Mouse (Mus musculus) embryonic facial prominence, embryonic 11.5 days (tissue): ENCODE measurements around the gene Rasl2-9. TPM values are rescaled to one million over a fixed set of nuclear protein-coding genes. Genes with fewer than 3 reads are reported as not detected.

ENCODE experiments used
- ATAC-seq: fragments of 200-750 bp; cut with Nextera tagmentation; replicated peaks from 2 replicates; pipeline ENCODE4 v1.8.0; 2017; ENCODE audit warnings: low read depth; ENCODE audit not compliant: insufficient number of reproducible peaks, low FRiP score, low TSS enrichment
- DNase-seq: peaks from one replicate; pipeline ENCODE4 v3.0.0-alpha.2; 2015; ENCODE audit warnings: low spot score
- H3K27ac ChIP-seq: fragments of 300-500 bp; sonication (generic); replicated peaks from 2 replicates; pipeline ENCODE4 v1.5.1; 2014; ENCODE audit warnings: mild to moderate bottlenecking, low read depth, low read length, control low read depth
- H3K27me3 ChIP-seq: fragments of 300-500 bp; sonication (generic); 2 replicates; pipeline ENCODE4 v1.6.1; 2014; ENCODE audit warnings: mild to moderate bottlenecking, low read length, moderate library complexity, mixed read lengths; ENCODE audit not compliant: control insufficient read depth, insufficient read depth
- H3K36me3 ChIP-seq: fragments of 300-500 bp; sonication (generic); replicated peaks from 2 replicates; pipeline ENCODE4 v1.6.1; 2014; ENCODE audit warnings: low read depth, mild to moderate bottlenecking, low read length, moderate library complexity, mixed read lengths; ENCODE audit not compliant: control insufficient read depth, insufficient read depth
- H3K4me1 ChIP-seq: fragments of 300-500 bp; sonication (generic); 2 replicates; pipeline ENCODE4 v1.6.1; 2014; ENCODE audit warnings: low read length, mixed read lengths; ENCODE audit not compliant: control insufficient read depth, insufficient read depth
- H3K4me2 ChIP-seq: fragments of 300-500 bp; sonication (generic); 2 replicates; pipeline ENCODE4 v1.6.1; 2014; ENCODE audit warnings: low read depth, mild to moderate bottlenecking, control low read depth, low read length, moderate library complexity
- H3K4me3 ChIP-seq: fragments of 300-500 bp; sonication (generic); 2 replicates; pipeline ENCODE4 v1.5.1; 2014; ENCODE audit warnings: low read depth, low read length, control low read depth
- H3K9ac ChIP-seq: fragments of 300-500 bp; sonication (generic); replicated peaks from 2 replicates; pipeline ENCODE4 v1.6.1; 2014; ENCODE audit warnings: mild to moderate bottlenecking, control low read depth, low read length
- H3K9me3 ChIP-seq: fragments of 300-500 bp; sonication (generic); replicated peaks from 2 replicates; pipeline ENCODE4 v1.6.1; 2016; ENCODE audit warnings: mild to moderate bottlenecking, low read length, inconsistent platforms, mixed read lengths; ENCODE audit not compliant: control insufficient read depth
- WGBS: fragments of 180-500 bp; shearing (Covaris S2); extraction: QIAGEN DNeasy Blood & Tissue Kit; methylation state at CpG from one replicate; pipeline ENCODE4 v1.1.7; 2014; 5-methylcytosine and 5-hydroxymethylcytosine counted together
- polyA plus RNA-seq: library from polyadenylated mRNA; unstranded; fragments of >200 nt; fragmentation: Nextera tagmentation; extraction: Ambion mirVana; gene quantifications from 2 replicates; pipeline ENCODE4 v1.2.1, GENCODE M21; 2014

Rasl2-9 gene
- polyA plus RNA-seq, 1 experiment from 2014 or later, result 0.28 TPM

GRCm38 (mm10) chr7:5086921-5087440 lies 38.8 kb downstream of the Rasl2-9 start:
- Histone ChIP-seq H3K27ac (no peak overlapping the region), H3K4me2 (no peak overlapping the region), H3K4me1 (no peaks in the 10 kb centered on the region), H3K36me3 (no peaks in the 10 kb centered on the region; the same call in none of the 2 replicates), H3K9me3 (no peaks in the 10 kb centered on the region), H3K4me3 (no peak overlapping the region), H3K27me3 (no peaks in the 10 kb centered on the region), H3K9ac (no peak overlapping the region)
- ATAC-seq, result no peak
- WGBS, result 85% methylated on average over 5 of the region's 5 CpGs
- no peak for DNase-seq

DNA sequence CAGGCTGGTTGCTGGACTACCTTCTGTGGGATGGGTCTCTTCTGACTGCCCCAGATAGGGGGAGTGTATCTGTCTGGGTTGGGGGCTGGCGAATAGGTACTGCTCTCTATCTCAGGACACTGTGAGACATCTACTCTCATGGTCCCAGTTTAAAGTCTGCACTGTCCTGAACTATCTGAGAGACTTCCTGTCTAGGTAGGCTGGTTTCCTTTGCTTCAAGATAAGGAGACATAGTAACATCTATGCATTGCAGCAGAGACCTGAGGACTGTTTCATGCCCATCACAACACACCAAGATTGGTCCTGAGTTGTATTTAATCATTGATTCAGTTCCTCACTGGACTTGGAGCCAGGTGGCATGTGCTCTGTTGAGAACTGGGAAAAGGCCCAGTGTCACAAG lies 40.2 kb downstream of the Rasl2-9 start:
- 100% methylated on average over 1 of the region's 1 CpGs for WGBS
- H3K27me3 ChIP-seq, result no peaks in the 10 kb centered on the region
- DNase-seq (no peak), ATAC-seq (no peak)
- H3K4me3 ChIP-seq, result no peak overlapping the region
- H3K9me3 ChIP-seq, result no peaks in the 10 kb centered on the region
- H3K4me1 ChIP-seq, result no peaks in the 10 kb centered on the region
- H3K9ac ChIP-seq, result no peak overlapping the region
- no peaks in the 10 kb centered on the region; the same call in none of the 2 replicates for H3K36me3 ChIP-seq
- no peak overlapping the region for H3K27ac ChIP-seq
- no peak overlapping the region for H3K4me2 ChIP-seq

- H3K9me3 ChIP-seq, result no peaks in the 10 kb centered on the region
- H3K27ac ChIP-seq, result no peak overlapping the region
- ATAC-seq (no peak), DNase-seq (no peak)
- H3K27me3 ChIP-seq, result no peaks in the 10 kb centered on the region
- no peak overlapping the region for H3K4me3 ChIP-seq
- no peaks in the 10 kb centered on the region for H3K4me1 ChIP-seq
- H3K4me2 ChIP-seq, result no peak overlapping the region
- H3K9ac ChIP-seq, result no peak overlapping the region
- no peaks in the 10 kb centered on the region; the same call in none of the 2 replicates for H3K36me3 ChIP-seq
- WGBS, result 92% methylated on average over 18 of the region's 18 CpGs
These were observed 42.2 kb downstream of the Rasl2-9 start for GRCm38 (mm10) chr7:5083325-5084105.

DNA sequence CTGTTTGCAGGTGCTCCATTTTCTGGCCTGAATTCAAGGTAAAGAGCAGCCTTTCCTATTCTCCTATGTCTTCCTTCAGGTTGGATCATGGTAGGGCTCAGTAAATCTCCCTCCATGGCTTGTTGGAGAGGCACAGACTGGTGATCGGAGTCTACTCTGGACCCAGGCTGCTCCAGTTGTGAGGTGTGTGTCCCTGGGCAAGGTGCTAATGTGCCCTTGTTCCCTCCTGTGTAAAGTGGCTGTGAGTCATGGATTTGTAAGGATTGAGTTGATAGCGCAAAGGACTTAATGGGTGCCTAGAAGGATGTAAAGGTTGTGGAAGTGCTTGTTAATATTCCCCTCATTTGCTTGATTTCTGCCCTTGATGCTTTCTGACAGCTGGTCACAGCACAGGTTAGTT lies 43.8 kb downstream of the Rasl2-9 start:
- no peak overlapping the region for H3K4me3 ChIP-seq
- H3K4me1 ChIP-seq, result no peaks in the 10 kb centered on the region
- ATAC-seq (no peak), DNase-seq (no peak)
- H3K9me3 ChIP-seq, result no peaks in the 10 kb centered on the region
- H3K4me2 ChIP-seq, result no peak overlapping the region
- no peak overlapping the region for H3K27ac ChIP-seq
- no peaks in the 10 kb centered on the region; the same call in none of the 2 replicates for H3K36me3 ChIP-seq
- WGBS, result 95% methylated on average over 2 of the region's 2 CpGs
- H3K27me3 ChIP-seq, result no peaks in the 10 kb centered on the region
- no peak overlapping the region for H3K9ac ChIP-seq

- Histone ChIP-seq H3K36me3 (peaks cover under 1% of the 10 kb centered on the region), H3K4me3 (peak overlapping the region; percentile 98), H3K4me2 (peak overlapping the region; percentile 69), H3K27ac (no peak overlapping the region), H3K27me3 (no peaks in the 10 kb centered on the region), H3K4me1 (no peaks in the 10 kb centered on the region), H3K9me3 (no peaks in the 10 kb centered on the region), H3K9ac (peak overlapping the region; percentile 4; the same call in 1 of the 2 replicates)
- 80% methylated on average over 6 of the region's 6 CpGs for WGBS
- DNase-seq (no peak), ATAC-seq (no peak)
These were observed 44.5 kb downstream of the Rasl2-9 start for GRCm38 (mm10) chr7:5081241-5081640.

GRCm38 (mm10) chr7:5080815-5081214 lies 44.9 kb downstream of the Rasl2-9 start:
- Histone ChIP-seq H3K36me3 (peaks cover 4% of the 10 kb centered on the region), H3K4me1 (no peaks in the 10 kb centered on the region), H3K4me3 (peak overlapping the region; percentile 98), H3K27me3 (no peaks in the 10 kb centered on the region), H3K9ac (peak overlapping the region; percentile 96), H3K27ac (peak overlapping the region; percentile 89; the same call in 1 of the 2 replicates), H3K4me2 (peak overlapping the region; percentile 69), H3K9me3 (no peaks in the 10 kb centered on the region)
- ATAC-seq, result no peak
- 23% methylated on average over 6 of the region's 6 CpGs for WGBS
- DNase-seq, result no peak

DNA sequence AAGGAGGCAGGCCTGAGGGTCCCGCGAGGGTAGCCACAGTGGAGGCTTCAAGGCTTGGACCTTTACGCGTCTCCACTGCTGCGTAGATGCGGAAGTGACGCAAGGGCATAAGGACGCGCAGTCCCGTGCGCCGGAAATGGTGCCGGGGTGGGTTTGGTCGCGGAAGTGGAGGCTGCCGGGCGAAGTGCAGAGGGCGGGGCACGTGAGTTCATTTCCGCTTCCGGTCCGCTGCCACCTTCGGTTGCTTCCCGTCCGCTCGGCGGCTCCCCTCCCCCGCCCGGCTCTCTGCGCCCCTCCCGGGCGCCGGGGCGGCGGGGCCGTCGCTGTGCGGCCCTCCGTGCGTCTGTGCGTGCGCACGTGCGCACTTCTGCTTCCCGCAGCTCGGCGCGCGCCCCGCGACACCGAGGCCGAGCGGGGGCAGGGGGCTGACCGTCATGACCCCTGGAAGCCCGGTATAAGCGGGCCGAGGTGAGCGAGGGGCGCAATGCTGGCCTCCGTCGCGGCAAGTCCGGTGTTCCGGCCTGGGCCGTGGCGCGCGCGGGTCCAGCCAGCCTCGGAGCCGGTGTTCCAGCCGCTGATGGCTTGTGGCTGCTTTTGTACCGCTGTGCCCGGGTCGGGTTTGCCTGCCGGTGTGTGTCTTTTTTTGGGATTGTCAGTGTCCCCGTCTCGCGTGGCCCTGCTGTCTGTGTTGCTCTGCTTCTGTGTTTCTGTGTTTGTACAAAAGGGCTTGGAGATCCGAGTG lies 45.6 kb downstream of the Rasl2-9 start, which contains the start of gene Epn1:
TSS of gene Epn1 (plus strand) at position 226 of the 742 bp plus-strand sequence.
- Histone ChIP-seq H3K4me2 (peak within 1 kb of the TSS; percentile 69), H3K27ac (peak within 1 kb of the TSS; percentile 89), H3K4me3 (peak within 1 kb of the TSS; percentile 98), H3K9ac (peak within 1 kb of the TSS; percentile 96), H3K27me3 (no peaks in the 10 kb centered on the region), H3K4me1 (no peaks in the 10 kb centered on the region), H3K9me3 (no peaks in the 10 kb centered on the region), H3K36me3 (peaks cover 4% of the 10 kb centered on the region)
- ATAC-seq (peak; percentile 96), DNase-seq (peak; percentile 97)
- under 1% methylated on average over 79 of the region's 81 CpGs for whole genome bisulfite sequencing
